Mouse (Mus musculus): ENCODE measurements at regions not wholly inside any gene's neighbourhood (a gene's known extent, or its start where the extent isn't known, plus 50 kb on each side); places are given as distances from the start of the nearest gene placed in this dataset.

DNA sequence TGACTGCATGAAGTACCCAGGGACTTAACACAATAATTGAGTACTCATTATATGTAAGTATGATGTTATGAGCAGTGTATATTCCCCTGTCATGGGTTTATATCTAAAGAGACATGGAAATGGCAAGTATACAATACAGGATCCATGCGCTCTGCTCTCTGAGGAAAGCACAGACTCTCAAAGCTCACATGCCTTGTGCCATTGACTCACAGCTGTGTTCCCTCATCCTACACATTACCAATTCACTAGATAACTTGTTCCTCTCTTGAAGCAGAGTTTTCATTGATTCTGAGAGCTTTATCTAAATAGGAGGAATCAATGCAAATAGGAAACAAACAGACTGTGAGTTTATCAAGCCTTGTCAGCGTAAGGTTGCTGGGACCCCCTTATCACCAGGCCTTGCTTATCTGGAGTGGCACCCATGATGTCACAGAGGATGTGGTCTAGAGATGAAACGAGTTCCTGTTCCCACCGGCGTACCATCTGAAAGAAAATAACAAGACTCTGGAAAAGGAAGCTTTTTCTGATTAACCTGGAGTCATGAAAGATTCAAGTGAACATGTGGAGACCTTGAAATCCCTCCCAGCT is 138.4 kb upstream of the Hapln1 start:
- no peak overlapping the region for H3K4me3 ChIP-seq (ENCODE audit: low read depth, low read length)
- 84% methylated on average over 5 of the region's 5 CpGs for WGBS

DNA sequence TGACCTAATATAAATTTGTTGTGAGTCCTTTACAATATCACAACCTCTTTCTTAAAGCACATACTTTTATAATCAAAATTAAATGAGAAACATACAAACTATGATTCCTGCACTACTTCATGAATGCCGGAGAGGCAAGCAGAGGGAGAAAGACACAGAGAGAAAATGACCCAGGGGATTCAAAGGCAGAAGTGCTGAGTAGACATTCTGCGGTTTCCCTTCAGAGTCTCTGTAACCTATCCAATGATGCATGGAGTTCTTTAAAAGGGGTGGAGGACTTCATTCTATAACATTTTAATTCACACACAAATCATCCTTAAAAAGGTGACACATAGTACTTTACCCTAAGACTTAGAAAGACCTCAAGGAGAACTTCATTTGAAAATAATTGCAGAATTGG is 129.1 kb upstream of the Hapln1 start:
- Histone ChIP-seq H3K36me3 (ENCODE audit: control insufficient read depth, insufficient read depth, low read length) (no peaks in the 10 kb centered on the region), H3K9me3 (replicated peaks; ENCODE audit: control insufficient read depth, low read length) (no peaks in the 10 kb centered on the region), H3K4me2 (ENCODE audit: low read length) (no peak overlapping the region), H3K4me3 (ENCODE audit: low read depth, low read length) (no peak overlapping the region), H3K4me1 (ENCODE audit: control insufficient read depth, insufficient read depth, low read length) (no peaks in the 10 kb centered on the region), H3K27ac (ENCODE audit: low read depth, low read length) (no peak overlapping the region), H3K9ac (ENCODE audit: low read length) (no peak overlapping the region), H3K27me3 (replicated peaks; ENCODE audit: control insufficient read depth, insufficient read depth, low read length) (no peaks in the 10 kb centered on the region)
- DNase-seq (ENCODE audit: low spot score) (no peak), ATAC-seq (no peak)
- WGBS, result 81% methylated on average over 2 of the region's 2 CpGs

More for the DNA sequence above, 138.4 kb upstream of the Hapln1 start:
- no peaks in the 10 kb centered on the region for H3K4me1 ChIP-seq (ENCODE audit: control insufficient read depth, insufficient read depth, low read length)
- H3K27me3 ChIP-seq (replicated peaks; ENCODE audit: control insufficient read depth, insufficient read depth, low read length), result no peaks in the 10 kb centered on the region
- no peaks in the 10 kb centered on the region for H3K9me3 ChIP-seq (replicated peaks; ENCODE audit: control insufficient read depth, low read length)
- H3K27ac ChIP-seq (ENCODE audit: low read depth, low read length), result no peak overlapping the region
- no peak for DNase-seq (ENCODE audit: low spot score)
- H3K36me3 ChIP-seq (ENCODE audit: control insufficient read depth, insufficient read depth, low read length), result no peaks in the 10 kb centered on the region
- H3K9ac ChIP-seq (ENCODE audit: low read length), result no peak overlapping the region
- ATAC-seq, result no peak
- no peak overlapping the region for H3K4me2 ChIP-seq (ENCODE audit: low read length)

DNA sequence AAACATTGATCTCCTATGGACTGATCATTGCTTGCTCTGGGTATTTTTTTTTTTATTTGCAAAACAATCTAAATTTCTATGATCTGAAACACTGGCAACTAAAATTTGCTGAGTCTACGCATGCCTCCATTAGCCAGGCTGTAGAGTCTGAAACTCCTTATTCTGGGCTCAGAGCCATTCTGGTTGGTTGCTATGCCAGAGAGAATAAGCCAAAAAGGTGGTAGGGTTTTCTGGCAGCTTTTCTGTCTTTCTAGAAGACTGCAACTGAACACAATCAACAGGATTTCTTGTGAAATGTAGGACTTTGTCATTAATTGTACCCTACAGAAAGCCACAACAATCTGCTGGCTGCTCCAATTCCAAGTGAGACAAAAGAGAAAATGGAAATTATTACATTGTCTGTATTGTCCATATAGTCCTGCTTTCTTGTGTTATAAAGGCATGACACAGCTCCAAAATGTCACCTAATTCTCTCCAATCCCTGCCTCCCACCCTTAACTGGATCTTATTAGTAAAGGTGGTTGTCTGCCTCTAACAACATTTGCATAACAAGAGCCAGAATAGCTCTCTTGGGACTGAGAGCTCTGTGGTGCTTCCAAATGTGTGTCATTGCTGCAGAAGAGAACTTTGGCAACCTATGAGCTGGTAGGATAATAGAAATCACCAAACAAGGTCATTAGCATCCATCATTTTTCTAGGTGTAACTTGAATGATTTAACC is 126.7 kb upstream of the Hapln1 start:
- Histone ChIP-seq H3K27me3 (replicated peaks; ENCODE audit: control insufficient read depth, insufficient read depth, low read length) (no peaks in the 10 kb centered on the region), H3K4me2 (ENCODE audit: low read length) (no peak overlapping the region), H3K27ac (ENCODE audit: low read depth, low read length) (no peak overlapping the region), H3K4me3 (ENCODE audit: low read depth, low read length) (no peak overlapping the region), H3K4me1 (ENCODE audit: control insufficient read depth, insufficient read depth, low read length) (no peaks in the 10 kb centered on the region), H3K9ac (ENCODE audit: low read length) (no peak overlapping the region), H3K9me3 (replicated peaks; ENCODE audit: control insufficient read depth, low read length) (no peaks in the 10 kb centered on the region), H3K36me3 (ENCODE audit: control insufficient read depth, insufficient read depth, low read length) (no peaks in the 10 kb centered on the region)
- DNase-seq (ENCODE audit: low spot score) (peak; percentile 88), ATAC-seq (peak; percentile 89)
- 32% methylated on average over 1 of the region's 1 CpGs for WGBS

DNA sequence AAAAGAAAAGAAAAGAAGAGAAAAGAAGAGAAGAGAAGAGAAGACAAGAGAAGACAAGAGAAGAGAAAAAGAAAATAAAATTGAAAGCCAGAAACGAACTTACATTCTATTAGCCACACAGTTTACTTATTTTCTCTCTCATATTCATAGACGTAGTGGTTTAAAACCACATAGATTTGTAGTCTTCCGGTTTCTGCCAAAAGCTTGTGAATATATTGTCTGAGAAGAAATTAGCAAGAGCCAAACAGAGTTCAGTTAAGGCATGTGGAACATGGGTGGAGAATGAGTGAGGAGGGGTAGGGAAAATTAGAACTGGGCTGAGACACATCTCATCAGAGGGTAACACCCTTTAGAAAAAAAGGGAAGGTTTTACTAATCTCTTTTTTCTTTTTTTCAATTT is 120.8 kb upstream of the Hapln1 start:
- Histone ChIP-seq H3K4me1 (ENCODE audit: control insufficient read depth, insufficient read depth, low read length) (no peaks in the 10 kb centered on the region), H3K9me3 (replicated peaks; ENCODE audit: control insufficient read depth, low read length) (no peaks in the 10 kb centered on the region), H3K4me2 (ENCODE audit: low read length) (no peak overlapping the region), H3K9ac (ENCODE audit: low read length) (no peak overlapping the region), H3K27ac (ENCODE audit: low read depth, low read length) (no peak overlapping the region), H3K4me3 (ENCODE audit: low read depth, low read length) (no peak overlapping the region), H3K27me3 (replicated peaks; ENCODE audit: control insufficient read depth, insufficient read depth, low read length) (no peaks in the 10 kb centered on the region), H3K36me3 (ENCODE audit: control insufficient read depth, insufficient read depth, low read length) (no peaks in the 10 kb centered on the region)
- 89% methylated on average over 3 of the region's 3 CpGs for WGBS
- DNase-seq (ENCODE audit: low spot score) (no peak), ATAC-seq (no peak)

DNA sequence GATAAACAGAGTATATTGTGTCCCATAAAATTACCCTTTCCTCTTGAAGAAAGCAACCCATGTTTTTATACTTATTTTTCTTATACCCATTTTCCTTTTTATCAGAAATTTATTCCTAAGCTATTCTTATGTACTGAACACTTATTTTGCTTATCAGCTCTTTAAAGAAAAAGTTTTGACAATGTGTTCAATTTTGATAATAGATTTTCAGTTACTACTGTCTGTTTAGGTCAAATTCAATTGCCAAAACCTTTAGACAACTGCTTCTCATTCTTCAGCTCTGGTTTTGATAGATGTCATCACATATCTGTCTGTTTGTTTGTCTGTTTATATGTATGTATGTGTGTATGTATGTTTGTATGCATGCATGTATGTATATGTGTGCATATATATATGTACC is 117.8 kb upstream of the Hapln1 start:
- DNase-seq (ENCODE audit: low spot score) (no peak), ATAC-seq (no peak)
- no peak overlapping the region for H3K4me3 ChIP-seq (ENCODE audit: low read depth, low read length)
- no peaks in the 10 kb centered on the region for H3K4me1 ChIP-seq (ENCODE audit: control insufficient read depth, insufficient read depth, low read length)
- no peaks in the 10 kb centered on the region for H3K27me3 ChIP-seq (replicated peaks; ENCODE audit: control insufficient read depth, insufficient read depth, low read length)
- no peak overlapping the region for H3K9ac ChIP-seq (ENCODE audit: low read length)
- no peak overlapping the region for H3K27ac ChIP-seq (ENCODE audit: low read depth, low read length)
- no peaks in the 10 kb centered on the region for H3K9me3 ChIP-seq (replicated peaks; ENCODE audit: control insufficient read depth, low read length)
- H3K4me2 ChIP-seq (ENCODE audit: low read length), result no peak overlapping the region
- no peaks in the 10 kb centered on the region for H3K36me3 ChIP-seq (ENCODE audit: control insufficient read depth, insufficient read depth, low read length)

DNA sequence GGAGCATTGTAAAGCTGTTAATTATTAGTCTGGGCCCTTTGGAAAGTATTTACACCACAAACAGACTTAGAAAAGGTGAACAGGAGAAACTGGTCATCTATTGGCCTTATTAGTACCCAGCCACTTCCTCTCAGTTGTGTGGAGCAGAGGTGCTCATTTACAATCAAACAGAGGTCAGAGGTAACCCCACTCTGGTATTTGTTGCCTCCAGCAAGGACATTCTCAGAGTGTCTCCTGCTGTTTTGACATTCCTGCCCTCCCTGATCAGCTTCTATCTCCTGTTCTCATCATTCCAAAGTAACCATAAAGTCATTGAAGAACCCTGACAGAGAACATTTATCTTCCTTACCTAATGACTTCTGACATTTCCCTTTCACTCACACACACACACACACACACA is 116.1 kb upstream of the Hapln1 start:
- no peak for DNase-seq (ENCODE audit: low spot score)
- H3K4me3 ChIP-seq (ENCODE audit: low read depth, low read length), result no peak overlapping the region

DNA sequence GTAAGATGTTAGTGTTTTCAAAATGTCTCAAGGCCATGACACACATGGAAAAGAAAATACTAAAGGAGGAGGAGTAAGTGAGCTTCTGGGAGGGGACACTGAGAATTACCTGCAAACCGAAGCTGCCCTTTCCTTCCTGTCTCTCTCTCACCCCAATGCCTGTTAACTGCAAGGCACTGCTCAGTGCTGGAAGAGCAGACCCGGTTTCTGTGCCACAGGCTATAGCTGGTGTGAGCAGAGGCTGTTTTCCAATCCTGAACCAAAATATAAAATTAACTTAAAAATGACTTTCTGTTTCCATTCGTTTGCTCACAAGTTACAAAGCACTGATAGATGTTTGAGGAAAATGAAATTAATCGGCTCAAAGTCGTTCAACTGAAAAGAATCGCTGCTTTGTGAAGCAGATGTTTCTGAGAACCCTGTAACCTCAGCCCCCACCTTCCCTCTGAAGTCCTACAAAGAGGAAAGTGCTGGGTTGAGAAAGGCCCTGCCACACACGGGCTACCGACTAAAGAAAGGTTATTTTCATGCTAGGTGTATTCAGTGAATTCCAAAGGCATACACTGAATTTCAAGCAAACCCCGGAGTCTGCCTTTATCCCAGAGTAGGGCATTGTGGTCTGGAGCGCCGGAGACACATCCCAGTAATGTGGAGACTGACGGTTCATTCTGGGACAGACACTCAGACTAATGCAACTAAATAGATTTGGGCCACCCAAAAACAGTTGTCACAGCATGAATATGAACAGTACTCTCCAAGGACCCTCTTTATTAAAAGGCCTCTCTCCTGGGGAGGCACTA is 111.1 kb upstream of the Hapln1 start:
- 0 out of 2 replicates have a peak, but pooled peaks have one; percentile 34 for ATAC-seq
- no peak overlapping the region for H3K27ac ChIP-seq (ENCODE audit: low read depth, low read length)
- H3K9me3 ChIP-seq (replicated peaks; ENCODE audit: control insufficient read depth, low read length), result no peaks in the 10 kb centered on the region
- no peak for DNase-seq (ENCODE audit: low spot score)
- no peaks in the 10 kb centered on the region for H3K36me3 ChIP-seq (ENCODE audit: control insufficient read depth, insufficient read depth, low read length)
- 12% methylated on average over 12 of the region's 12 CpGs for WGBS
- no peak overlapping the region for H3K4me3 ChIP-seq (ENCODE audit: low read depth, low read length)
- no peak overlapping the region; the same call in 1 of the 2 replicates for H3K4me2 ChIP-seq (ENCODE audit: low read length)
- H3K27me3 ChIP-seq (replicated peaks; ENCODE audit: control insufficient read depth, insufficient read depth, low read length), result no peaks in the 10 kb centered on the region
- H3K4me1 ChIP-seq (ENCODE audit: control insufficient read depth, insufficient read depth, low read length), result peaks cover 4% of the 10 kb centered on the region; the same call in 1 of the 2 replicates
- no peak overlapping the region for H3K9ac ChIP-seq (ENCODE audit: low read length)

More for the DNA sequence above, 116.1 kb upstream of the Hapln1 start:
- H3K27ac ChIP-seq (ENCODE audit: low read depth, low read length), result no peak overlapping the region
- H3K9me3 ChIP-seq (replicated peaks; ENCODE audit: control insufficient read depth, low read length), result no peaks in the 10 kb centered on the region
- ATAC-seq, result no peak
- no peak overlapping the region for H3K4me2 ChIP-seq (ENCODE audit: low read length)
- no peaks in the 10 kb centered on the region for H3K27me3 ChIP-seq (replicated peaks; ENCODE audit: control insufficient read depth, insufficient read depth, low read length)
- no peak overlapping the region for H3K9ac ChIP-seq (ENCODE audit: low read length)
- H3K4me1 ChIP-seq (ENCODE audit: control insufficient read depth, insufficient read depth, low read length), result 0 out of 2 replicates have a peak, but pooled peaks cover under 1% of the 10 kb centered on the region
- no peaks in the 10 kb centered on the region for H3K36me3 ChIP-seq (ENCODE audit: control insufficient read depth, insufficient read depth, low read length)

DNA sequence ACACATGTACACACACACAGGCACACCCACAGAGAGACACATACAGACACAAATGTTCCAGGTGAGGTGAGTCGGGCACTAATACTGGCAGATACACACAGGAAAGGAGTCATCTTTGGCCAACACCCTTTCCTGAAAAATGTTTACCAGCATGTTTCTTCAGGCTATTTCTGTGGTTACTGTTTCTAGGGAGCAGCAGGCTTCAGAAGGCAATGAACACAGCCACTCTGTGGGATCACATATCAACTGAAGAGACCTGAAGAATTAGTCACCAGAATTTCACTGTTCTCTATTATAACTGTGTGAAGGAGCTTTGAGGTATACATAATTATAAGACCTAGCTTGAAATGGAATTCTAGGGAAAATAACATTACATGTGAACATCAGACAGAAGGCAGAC is 94.7 kb upstream of the Hapln1 start:
- Histone ChIP-seq H3K27me3 (replicated peaks; ENCODE audit: control insufficient read depth, insufficient read depth, low read length) (no peaks in the 10 kb centered on the region), H3K4me3 (ENCODE audit: low read depth, low read length) (no peak overlapping the region), H3K9ac (ENCODE audit: low read length) (no peak overlapping the region), H3K27ac (ENCODE audit: low read depth, low read length) (no peak overlapping the region), H3K4me2 (ENCODE audit: low read length) (no peak overlapping the region), H3K9me3 (replicated peaks; ENCODE audit: control insufficient read depth, low read length) (no peaks in the 10 kb centered on the region), H3K36me3 (ENCODE audit: control insufficient read depth, insufficient read depth, low read length) (no peaks in the 10 kb centered on the region), H3K4me1 (ENCODE audit: control insufficient read depth, insufficient read depth, low read length) (no peaks in the 10 kb centered on the region)
- ATAC-seq, result no peak
- whole genome bisulfite sequencing, result 94% methylated on average over 1 of the region's 1 CpGs
- DNase-seq (ENCODE audit: low spot score), result no peak

DNA sequence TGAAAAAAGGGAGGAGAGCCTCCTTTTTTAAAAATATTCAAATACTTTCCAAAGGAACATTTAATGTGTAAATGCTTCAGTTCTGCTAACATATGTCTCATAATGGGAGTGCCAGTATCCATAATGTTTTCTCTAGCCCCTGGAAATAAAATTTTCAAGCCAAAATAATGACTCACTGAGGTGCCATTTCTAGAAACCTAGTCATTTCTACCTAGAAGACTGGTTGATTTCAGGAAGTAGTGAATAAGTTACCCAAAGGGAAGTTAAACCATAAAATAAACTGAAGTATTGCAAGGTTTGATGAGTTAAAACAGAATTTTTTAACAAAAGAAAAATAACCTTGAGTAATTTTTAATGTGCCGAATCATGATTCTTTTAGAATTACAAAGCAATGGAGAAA is 85.8 kb upstream of the Hapln1 start:
- ATAC-seq, result no peak

More for the DNA sequence above, 85.8 kb upstream of the Hapln1 start:
- no peak overlapping the region for H3K4me3 ChIP-seq (ENCODE audit: low read depth, low read length)
- 95% methylated on average over 1 of the region's 1 CpGs for WGBS
- no peaks in the 10 kb centered on the region for H3K27me3 ChIP-seq (replicated peaks; ENCODE audit: control insufficient read depth, insufficient read depth, low read length)
- no peaks in the 10 kb centered on the region for H3K36me3 ChIP-seq (ENCODE audit: control insufficient read depth, insufficient read depth, low read length)
- H3K4me1 ChIP-seq (ENCODE audit: control insufficient read depth, insufficient read depth, low read length), result no peaks in the 10 kb centered on the region
- no peak overlapping the region for H3K9ac ChIP-seq (ENCODE audit: low read length)
- no peak overlapping the region for H3K27ac ChIP-seq (ENCODE audit: low read depth, low read length)
- H3K4me2 ChIP-seq (ENCODE audit: low read length), result no peak overlapping the region
- no peaks in the 10 kb centered on the region for H3K9me3 ChIP-seq (replicated peaks; ENCODE audit: control insufficient read depth, low read length)
- DNase-seq (ENCODE audit: low spot score), result no peak

All from forebrain, embryonic 14.5 days (tissue).